Comparison of ENCODE assay signal across 8 mouse cellular contexts in genomic region chr13:21750159-21751017, GRCm38 (mm10). TPM values are rescaled to one million over a fixed set of nuclear protein-coding genes. Genes with fewer than 3 reads are reported as not detected.
DNase-seq lines count a peak whose midpoint lies in the region; ATAC-seq lines count a peak whose summit lies in the region.
"Not testable (repeated sequence)": the region's sequence is repeated elsewhere in the genome, so short reads cannot be mapped to it uniquely, and the experiment has no call there.

Gene Hist1h4k, minus strand, starts transcription at chr13:21750505.

- WGBS in forebrain, embryonic 11.5 days = under 1% methylated on average over 42 of the region's 56 CpGs
- under 1% methylated on average over 49 of the region's 56 CpGs for WGBS in heart, embryonic 15.5 days
- WGBS in liver, embryonic 12.5 days (ENCODE audit: insufficient replicate concordance) = under 1% methylated on average over 41 of the region's 56 CpGs
- under 1% methylated on average over 40 of the region's 56 CpGs for WGBS in stomach, embryonic 14.5 days

- H3K27ac ChIP-seq in forebrain, embryonic 11.5 days (ENCODE audit: low read depth, low read length) = peak within 1 kb of the TSS; percentile 97
- peak within 1 kb of the TSS; percentile 92 for H3K27ac ChIP-seq in heart, embryonic 15.5 days
- H3K27ac ChIP-seq in liver, embryonic 12.5 days = peak within 1 kb of the TSS; percentile 99
- peak within 1 kb of the TSS; percentile 97 for H3K27ac ChIP-seq in stomach, embryonic 14.5 days (ENCODE audit: low read length)

- H3K4me2 ChIP-seq in forebrain, embryonic 11.5 days (ENCODE audit: low read depth, low read length, severe bottlenecking) = peak within 1 kb of the TSS; percentile 88
- peak within 1 kb of the TSS; percentile 67 for H3K4me2 ChIP-seq in heart, embryonic 15.5 days
- H3K4me2 ChIP-seq in liver, embryonic 12.5 days = peak within 1 kb of the TSS; percentile 69
- peak within 1 kb of the TSS; percentile 57 for H3K4me2 ChIP-seq in stomach, embryonic 14.5 days (replicated peaks; ENCODE audit: low read depth, low read length)

- H3K27me3 ChIP-seq in forebrain, embryonic 11.5 days (ENCODE audit: control insufficient read depth, insufficient read depth, low read length); heart, embryonic 15.5 days; liver, embryonic 12.5 days (replicated peaks); stomach, embryonic 14.5 days (ENCODE audit: control insufficient read depth, insufficient read depth, low read length): not testable (repeated sequence)

- H3K36me3 ChIP-seq in forebrain, embryonic 11.5 days (ENCODE audit: control insufficient read depth, insufficient read depth, low read length); heart, embryonic 15.5 days; liver, embryonic 12.5 days; stomach, embryonic 14.5 days (ENCODE audit: control insufficient read depth, insufficient read depth, low read length): not testable (repeated sequence)

- peak; percentile 82 for ATAC-seq in forebrain, embryonic 11.5 days (replicated peaks; ENCODE audit: low FRiP score)
- ATAC-seq in heart, embryonic 15.5 days (replicated peaks; ENCODE audit: insufficient number of reproducible peaks, insufficient read depth, low FRiP score, low read depth) = peak; percentile 70
- peak; percentile 64 for ATAC-seq in liver, embryonic 12.5 days
- ATAC-seq in stomach, embryonic 14.5 days (ENCODE audit: insufficient number of reproducible peaks, insufficient read depth, low FRiP score, low read depth) = peak; percentile 85

- not testable (repeated sequence) for H3K4me1 ChIP-seq in forebrain, embryonic 11.5 days (replicated peaks; ENCODE audit: control insufficient read depth, insufficient read depth, low read length)
- H3K4me1 ChIP-seq in heart, embryonic 15.5 days (replicated peaks) = peaks cover 28% of the 10 kb centered on the region
- H3K4me1 ChIP-seq in liver, embryonic 12.5 days = peaks cover 46% of the 10 kb centered on the region
- H3K4me1 ChIP-seq in stomach, embryonic 14.5 days (ENCODE audit: control insufficient read depth, insufficient read depth, low read length) = peaks cover 11% of the 10 kb centered on the region; the same call in 1 of the 2 replicates

- peak within 1 kb of the TSS; percentile 68 for H3K9ac ChIP-seq in forebrain, embryonic 11.5 days (ENCODE audit: low read length)
- H3K9ac ChIP-seq in heart, embryonic 15.5 days = peak within 1 kb of the TSS; percentile 61
- H3K9ac ChIP-seq in liver, embryonic 12.5 days = peak within 1 kb of the TSS; percentile 80
- peak within 1 kb of the TSS; percentile 52 for H3K9ac ChIP-seq in stomach, embryonic 14.5 days (replicated peaks; ENCODE audit: low read depth, low read length)

- peak; percentile 80 to 83 for DNase-seq in CD8-positive naive resting alpha-beta T cell, adult 2 months (ENCODE audit: low read depth in 2 of 2, low spot score in 2 of 2)
- peak; percentile 74 for DNase-seq in c-Kit-positive CD71-negative TER-119-negative erythroid progenitor cells, embryonic 14.5 days (ENCODE audit: low read depth)
- DNase-seq in forebrain, embryonic 11.5 days (ENCODE audit: low spot score) = peak; percentile 97
- peak; percentile 89 for DNase-seq in kidney, postnatal 14 days
- DNase-seq in naive thymus-derived CD4-positive, alpha-beta T cell, adult 2 months (ENCODE audit: low read depth) = peak; percentile 89

- peak within 1 kb of the TSS; percentile 55 for H3K4me3 ChIP-seq in forebrain, embryonic 11.5 days (ENCODE audit: low read depth, low read length)
- peak within 1 kb of the TSS; percentile 53 for H3K4me3 ChIP-seq in heart, embryonic 15.5 days
- H3K4me3 ChIP-seq in liver, embryonic 12.5 days = peak within 1 kb of the TSS; percentile 61
- H3K4me3 ChIP-seq in stomach, embryonic 14.5 days (ENCODE audit: low read depth, low read length) = peak within 1 kb of the TSS; percentile 40

- not testable (repeated sequence) for H3K9me3 ChIP-seq in forebrain, embryonic 11.5 days (ENCODE audit: control insufficient read depth, low read length); heart, embryonic 15.5 days (replicated peaks); liver, embryonic 12.5 days (replicated peaks); stomach, embryonic 14.5 days (ENCODE audit: control insufficient read depth, low read depth, low read length)

RNA-seq across cellular contexts. Expression of gene Hist1h4k, which starts in this region (rescaled TPM):
- polyA plus RNA-seq in forebrain, embryonic 11.5 days (2014; fragmentation: Nextera tagmentation; extraction: Ambion mirVana) = 4.4 TPM in 2 replicates
- 1.3 and 3.0 TPM in 2 replicates for polyA plus RNA-seq in heart, embryonic 15.5 days (2015; fragmentation: Nextera tagmentation; extraction: Ambion mirVana)
- polyA plus RNA-seq in liver, embryonic 12.5 days (2016; fragmentation: Nextera tagmentation; extraction: Ambion mirVana) = 3.7 and 5.9 TPM in 2 replicates
- polyA plus RNA-seq in stomach, embryonic 14.5 days (2014; fragmentation: Nextera tagmentation; extraction: Ambion mirVana) = 10.9 and 13.1 TPM in 2 replicates

Comparison
In these comparisons a context has a peak if more than half of its experiments do, and no peak if none do; other contexts are left out.
1. Peak in every context shown above with its lines: DNase-seq, ATAC-seq, H3K4me3 ChIP-seq and H3K27ac ChIP-seq.